Mouse (Mus musculus) T-helper 1 cell (primary cell): ENCODE data around the gene Sema7a.

Source experiments
- in situ Hi-C: fragments of 300-600 bp; cut with MboI, MseI; formaldehyde crosslinking; loops from one replicate; pipeline ENCODE4 v1.15.1; 2025; ENCODE audit warnings: high pct_unique_total_duplicates

Gene Sema7a

GRCm38 (mm10) chr9:57959886-57960866 is 20.3 kb downstream of the Sema7a start:
- in situ Hi-C loops = no loop called here

- in situ Hi-C loops = no loop called here
These were observed 21.3 kb downstream of the Sema7a start for GRCm38 (mm10) chr9:57961226-57961625.

- in situ Hi-C loops = no loop called here
These were observed 22.2 kb downstream of the Sema7a start for GRCm38 (mm10) chr9:57961863-57962778.

- in situ Hi-C loops = no loop called here
These were observed 23.5 kb downstream of the Sema7a start for GRCm38 (mm10) chr9:57963249-57963997.

GRCm38 (mm10) chr9:57963998-57964395 is 24.1 kb downstream of the Sema7a start:
- in situ Hi-C loops = no loop called here

- in situ Hi-C loops = no loop called here
These were observed 24.8 kb downstream of the Sema7a start for GRCm38 (mm10) chr9:57964528-57965250.

- in situ Hi-C loops = no loop called here
These were observed 25.6 kb downstream of the Sema7a start for GRCm38 (mm10) chr9:57965281-57966185.

GRCm38 (mm10) chr9:57967237-57967960 is 27.5 kb downstream of the Sema7a start:
- in situ Hi-C loops = no loop called here

GRCm38 (mm10) chr9:57968166-57968771 is 28.4 kb downstream of the Sema7a start:
- in situ Hi-C loops = no loop called here

- in situ Hi-C loops = no loop called here
These were observed 29.1 kb downstream of the Sema7a start for GRCm38 (mm10) chr9:57968783-57969542.

GRCm38 (mm10) chr9:57969736-57970495 is 30.0 kb downstream of the Sema7a start:
- in situ Hi-C loops = no loop called here

- in situ Hi-C loops = no loop called here
These were observed 31.5 kb downstream of the Sema7a start for GRCm38 (mm10) chr9:57971413-57971812.

- in situ Hi-C loops = no loop called here
These were observed 32.3 kb downstream of the Sema7a start for GRCm38 (mm10) chr9:57972141-57972591.

- in situ Hi-C loops = no loop called here
These were observed 33.0 kb downstream of the Sema7a start for GRCm38 (mm10) chr9:57972776-57973439.

- in situ Hi-C loops = no loop called here
These were observed 33.6 kb downstream of the Sema7a start for GRCm38 (mm10) chr9:57973440-57974066.

- in situ Hi-C loops = no loop called here
These were observed 34.3 kb downstream of the Sema7a start for GRCm38 (mm10) chr9:57974221-57974620.
